Mouse (Mus musculus): ENCODE measurements around the gene Itm2b. TPM values are rescaled to one million over a fixed set of nuclear protein-coding genes. Genes with fewer than 3 reads are reported as not detected.

Gene Itm2b
- polyA plus RNA-seq, 1 experiment from 2014 or later, result 698 TPM

DNA sequence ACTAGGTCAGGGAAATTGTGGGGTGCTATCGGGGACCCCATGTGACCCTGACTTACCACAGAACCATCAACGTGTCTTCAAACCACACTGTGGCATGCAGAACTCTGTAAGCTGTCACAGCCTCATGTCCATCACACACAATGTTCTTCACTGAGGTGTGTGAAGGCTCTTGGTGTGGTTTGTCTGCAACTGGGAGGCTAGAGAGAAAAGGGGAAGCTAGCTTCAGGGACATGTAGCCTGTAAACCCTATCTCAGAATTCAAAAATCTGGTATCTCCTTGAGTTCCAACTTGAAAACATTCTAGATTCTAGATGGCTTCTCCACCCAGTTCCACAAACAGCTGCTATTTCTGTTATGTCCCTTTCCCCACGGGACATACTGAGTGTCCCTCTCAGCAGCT is 45.5 kb downstream of the Itm2b start:
- H3K36me3 ChIP-seq (ENCODE audit: control insufficient read depth, insufficient read depth, low read length), result no peaks in the 10 kb centered on the region
- no peak overlapping the region for H3K27ac ChIP-seq (ENCODE audit: low read length)
- no peak overlapping the region for H3K4me3 ChIP-seq (ENCODE audit: low read depth, low read length)
- H3K9me3 ChIP-seq (replicated peaks; ENCODE audit: control insufficient read depth, low read length, poor library complexity, severe bottlenecking), result no peaks in the 10 kb centered on the region
- 86% methylated on average over 3 of the region's 3 CpGs for WGBS
- no peak overlapping the region for H3K4me2 ChIP-seq (ENCODE audit: low read length)
- H3K9ac ChIP-seq (ENCODE audit: low read depth, low read length), result no peak overlapping the region
- no peak for ATAC-seq
- H3K27me3 ChIP-seq (ENCODE audit: control insufficient read depth, insufficient read depth, low read depth, low read length), result no peaks in the 10 kb centered on the region
- no peaks in the 10 kb centered on the region for H3K4me1 ChIP-seq (ENCODE audit: control insufficient read depth, insufficient read depth, low read length)

DNA sequence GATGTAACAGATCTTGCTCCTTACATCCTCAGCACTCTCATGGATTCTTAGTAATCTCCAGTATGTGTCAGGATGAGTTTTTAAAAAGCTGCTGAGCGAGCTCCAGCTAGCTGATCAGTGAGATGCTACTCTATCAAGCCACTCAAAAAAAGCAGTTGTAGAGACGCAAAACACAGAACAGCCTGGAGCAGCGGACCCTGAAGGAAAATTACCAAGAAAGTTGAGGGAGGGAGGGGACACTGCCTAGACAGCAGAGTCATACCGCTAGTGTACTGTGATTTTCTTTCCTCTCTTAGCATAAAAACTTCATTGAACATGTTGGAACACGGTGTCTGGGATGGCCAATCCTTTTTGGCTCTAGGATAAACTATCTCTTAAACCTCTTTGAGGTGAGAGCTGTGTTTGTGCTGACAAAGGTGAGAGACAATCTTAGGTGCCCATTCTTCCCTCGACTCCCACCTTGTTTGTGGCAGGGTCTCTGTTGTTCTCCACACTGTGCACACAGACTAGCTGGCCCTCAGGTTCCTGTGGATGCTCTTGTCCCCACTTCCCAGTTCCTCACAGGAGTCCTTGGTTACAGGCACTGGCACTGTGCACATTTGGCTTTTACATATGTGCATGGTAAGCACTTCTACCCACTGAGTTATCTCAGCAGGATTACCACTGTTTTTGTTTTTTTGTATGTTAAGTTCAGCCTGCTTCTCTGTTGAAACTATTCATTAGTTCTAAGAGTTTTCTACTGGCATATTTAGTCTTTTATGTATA is 48.6 kb downstream of the Itm2b start:
- Histone ChIP-seq H3K27me3 (ENCODE audit: control insufficient read depth, insufficient read depth, low read depth, low read length) (no peaks in the 10 kb centered on the region), H3K4me3 (ENCODE audit: low read depth, low read length) (no peak overlapping the region), H3K9me3 (replicated peaks; ENCODE audit: control insufficient read depth, low read length, poor library complexity, severe bottlenecking) (no peaks in the 10 kb centered on the region), H3K27ac (ENCODE audit: low read length) (no peak overlapping the region), H3K9ac (ENCODE audit: low read depth, low read length) (no peak overlapping the region), H3K4me1 (ENCODE audit: control insufficient read depth, insufficient read depth, low read length) (no peaks in the 10 kb centered on the region), H3K36me3 (ENCODE audit: control insufficient read depth, insufficient read depth, low read length) (no peaks in the 10 kb centered on the region), H3K4me2 (ENCODE audit: low read length) (no peak overlapping the region)
- no peak for ATAC-seq
- WGBS, result 80% methylated on average over 6 of the region's 6 CpGs

DNA sequence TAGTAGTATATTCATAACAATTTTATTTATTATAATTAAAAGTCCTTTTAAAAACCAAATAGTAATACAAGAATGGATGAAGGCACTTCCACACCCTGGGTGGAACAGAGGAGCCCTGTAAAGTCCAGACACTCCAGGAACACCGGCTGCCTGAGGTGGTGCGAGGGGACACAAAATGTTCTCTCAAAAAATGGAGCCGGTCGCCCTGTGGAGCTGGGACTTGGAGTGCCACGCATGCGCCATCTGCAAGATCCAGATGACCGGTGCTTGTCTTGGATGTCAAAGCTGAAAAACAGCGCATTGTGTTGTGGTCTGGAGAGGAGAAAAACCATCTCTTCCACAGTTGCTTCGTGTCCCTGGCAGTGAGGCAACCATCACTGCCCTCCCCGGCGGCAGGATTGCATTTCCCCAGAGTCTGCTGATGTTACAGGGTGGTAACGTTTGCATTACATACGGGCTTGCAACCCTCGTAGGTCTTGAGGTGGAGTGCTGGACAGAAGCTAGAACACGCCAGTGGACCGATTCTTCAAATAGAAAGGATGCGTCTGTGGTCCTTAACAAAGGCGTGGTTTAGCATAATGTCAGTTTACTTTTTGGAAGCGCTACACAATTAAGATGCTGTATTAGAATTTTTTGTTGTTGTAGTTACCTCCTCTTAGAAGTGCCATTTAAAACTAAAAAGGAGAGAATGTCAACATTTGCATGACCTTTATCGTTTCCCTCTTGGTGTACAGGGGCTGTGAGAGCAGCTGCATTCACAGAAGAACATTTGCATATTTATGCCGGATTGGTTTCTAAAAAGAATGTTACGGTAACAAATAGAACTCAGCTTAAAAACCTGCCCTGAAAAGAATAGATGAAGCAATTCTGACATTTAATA is 49.9 kb downstream of the Itm2b start:
- Histone ChIP-seq H3K4me1 (ENCODE audit: control insufficient read depth, insufficient read depth, low read length) (no peaks in the 10 kb centered on the region), H3K4me2 (ENCODE audit: low read length) (peak overlapping the region; percentile 12; the same call in 1 of the 2 replicates), H3K4me3 (ENCODE audit: low read depth, low read length) (no peak overlapping the region), H3K9me3 (replicated peaks; ENCODE audit: control insufficient read depth, low read length, poor library complexity, severe bottlenecking) (no peaks in the 10 kb centered on the region), H3K36me3 (ENCODE audit: control insufficient read depth, insufficient read depth, low read length) (no peaks in the 10 kb centered on the region), H3K27ac (ENCODE audit: low read length) (no peak overlapping the region), H3K9ac (ENCODE audit: low read depth, low read length) (no peak overlapping the region), H3K27me3 (ENCODE audit: control insufficient read depth, insufficient read depth, low read depth, low read length) (no peaks in the 10 kb centered on the region)
- ATAC-seq, result no peak
- 54% methylated on average over 22 of the region's 22 CpGs for WGBS

DNA sequence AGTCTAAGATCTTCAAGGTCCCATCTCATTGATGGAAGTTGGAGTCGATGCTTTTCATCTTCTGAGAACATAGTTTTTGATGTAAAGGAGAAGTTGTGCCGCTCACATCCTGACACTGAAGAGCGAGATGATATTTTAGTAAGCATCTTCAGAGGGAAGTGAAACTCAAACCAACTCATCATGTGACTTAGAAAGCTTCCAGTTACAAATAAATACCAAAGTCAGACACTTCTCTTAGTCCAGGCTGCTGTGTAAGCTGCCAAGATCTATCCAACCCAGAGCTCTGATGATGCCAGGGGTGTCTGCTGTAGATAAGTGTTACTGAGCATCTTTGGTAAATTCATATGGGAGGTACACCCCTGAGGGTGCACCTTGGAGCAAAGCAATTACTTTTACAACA is 51.2 kb downstream of the Itm2b start:
- no peak overlapping the region for H3K9ac ChIP-seq (ENCODE audit: low read depth, low read length)
- H3K9me3 ChIP-seq (replicated peaks; ENCODE audit: control insufficient read depth, low read length, poor library complexity, severe bottlenecking), result no peaks in the 10 kb centered on the region
- H3K4me1 ChIP-seq (ENCODE audit: control insufficient read depth, insufficient read depth, low read length), result no peaks in the 10 kb centered on the region
- ATAC-seq, result no peak
- H3K27ac ChIP-seq (ENCODE audit: low read length), result no peak overlapping the region
- H3K36me3 ChIP-seq (ENCODE audit: control insufficient read depth, insufficient read depth, low read length), result no peaks in the 10 kb centered on the region
- H3K4me3 ChIP-seq (ENCODE audit: low read depth, low read length), result no peak overlapping the region
- no peaks in the 10 kb centered on the region for H3K27me3 ChIP-seq (ENCODE audit: control insufficient read depth, insufficient read depth, low read depth, low read length)
- 92% methylated on average over 3 of the region's 3 CpGs for WGBS
- no peak overlapping the region for H3K4me2 ChIP-seq (ENCODE audit: low read length)

DNA sequence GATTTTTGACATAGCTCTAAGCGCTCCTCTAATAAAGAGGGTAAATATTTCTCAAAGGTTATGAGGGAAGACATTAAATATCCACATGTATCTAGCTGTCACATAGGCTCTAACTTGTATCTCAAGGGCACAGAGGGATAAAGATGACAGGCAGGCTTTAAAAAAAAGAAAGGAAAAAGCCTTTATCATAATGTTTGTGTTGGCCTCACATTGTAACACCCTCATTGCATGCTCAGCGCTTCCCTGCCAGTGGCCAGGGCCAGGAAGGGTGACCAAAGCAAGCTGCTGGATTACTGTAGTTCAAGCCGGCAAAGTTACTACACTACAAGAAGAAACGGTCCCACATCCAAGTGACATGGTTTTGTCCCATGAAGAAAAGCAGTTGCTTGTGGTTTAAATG is 53.7 kb downstream of the Itm2b start:
- H3K9ac ChIP-seq (ENCODE audit: low read depth, low read length), result no peak overlapping the region
- H3K9me3 ChIP-seq (replicated peaks; ENCODE audit: control insufficient read depth, low read length, poor library complexity, severe bottlenecking), result no peaks in the 10 kb centered on the region
- H3K27me3 ChIP-seq (ENCODE audit: control insufficient read depth, insufficient read depth, low read depth, low read length), result no peaks in the 10 kb centered on the region
- 90% methylated on average over 4 of the region's 4 CpGs for WGBS
- no peak overlapping the region for H3K4me3 ChIP-seq (ENCODE audit: low read depth, low read length)
- H3K27ac ChIP-seq (ENCODE audit: low read length), result no peak overlapping the region
- H3K4me1 ChIP-seq (ENCODE audit: control insufficient read depth, insufficient read depth, low read length), result peaks cover 7% of the 10 kb centered on the region; the same call in 1 of the 2 replicates
- H3K4me2 ChIP-seq (ENCODE audit: low read length), result no peak overlapping the region
- no peaks in the 10 kb centered on the region for H3K36me3 ChIP-seq (ENCODE audit: control insufficient read depth, insufficient read depth, low read length)
- ATAC-seq, result no peak

DNA sequence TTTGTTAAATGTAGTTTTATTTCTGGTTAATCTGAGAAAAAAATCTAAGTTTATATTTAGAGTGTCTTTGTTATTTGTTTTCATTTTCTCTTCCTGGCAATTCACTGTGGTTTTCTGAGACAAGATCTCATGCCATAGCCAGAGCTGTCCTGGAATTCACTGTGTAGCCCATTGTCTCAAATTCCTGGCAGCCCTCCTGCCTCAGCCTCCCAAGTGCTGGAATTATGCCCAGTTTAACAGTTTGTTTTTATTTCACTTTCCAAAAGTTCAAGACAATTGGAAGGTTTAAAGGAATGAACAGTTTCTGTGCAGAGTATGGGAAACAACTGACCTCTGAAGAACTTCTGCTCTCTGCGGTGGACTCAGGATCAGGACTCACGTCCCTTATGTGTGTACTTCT is 55.2 kb downstream of the Itm2b start:
- 88% methylated on average over 2 of the region's 2 CpGs for WGBS
- no peak overlapping the region for H3K4me3 ChIP-seq (ENCODE audit: low read depth, low read length)

DNA sequence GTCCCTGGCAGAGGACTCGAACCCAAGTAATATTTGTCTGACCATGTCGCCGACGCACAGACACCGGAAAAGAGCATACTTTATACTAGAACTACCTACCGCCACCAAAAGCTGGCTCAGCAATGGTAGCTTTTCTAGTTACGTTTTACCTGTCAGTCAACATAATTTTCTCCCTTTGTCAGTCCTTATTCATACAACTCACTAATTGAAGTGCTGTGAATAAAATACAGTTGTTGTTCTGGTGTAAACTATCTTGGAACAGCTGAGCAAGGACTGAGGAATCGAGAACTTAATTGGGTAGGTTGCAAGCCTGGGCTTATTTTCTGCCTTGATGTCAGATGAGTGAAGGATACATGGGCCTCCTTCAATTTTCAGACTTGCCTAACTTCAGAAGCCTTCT is 58.6 kb downstream of the Itm2b start:
- H3K27me3 ChIP-seq (ENCODE audit: control insufficient read depth, insufficient read depth, low read depth, low read length), result no peaks in the 10 kb centered on the region
- H3K36me3 ChIP-seq (ENCODE audit: control insufficient read depth, insufficient read depth, low read length), result no peaks in the 10 kb centered on the region
- H3K27ac ChIP-seq (ENCODE audit: low read length), result peak overlapping the region; percentile 93
- peak overlapping the region; percentile 94 for H3K4me3 ChIP-seq (ENCODE audit: low read depth, low read length)
- peak overlapping the region; percentile 58 for H3K4me2 ChIP-seq (ENCODE audit: low read length)
- peaks cover 19% of the 10 kb centered on the region for H3K4me1 ChIP-seq (ENCODE audit: control insufficient read depth, insufficient read depth, low read length)
- no peaks in the 10 kb centered on the region for H3K9me3 ChIP-seq (replicated peaks; ENCODE audit: control insufficient read depth, low read length, poor library complexity, severe bottlenecking)
- peak overlapping the region; percentile 93 for H3K9ac ChIP-seq (ENCODE audit: low read depth, low read length)
- WGBS, result 6% methylated on average over 8 of the region's 8 CpGs
- peak; percentile 19; the same call in 1 of the 2 replicates for ATAC-seq

More for the DNA sequence above, 55.2 kb downstream of the Itm2b start:
- Histone ChIP-seq H3K27ac (ENCODE audit: low read length) (no peak overlapping the region), H3K9me3 (replicated peaks; ENCODE audit: control insufficient read depth, low read length, poor library complexity, severe bottlenecking) (no peaks in the 10 kb centered on the region), H3K4me2 (ENCODE audit: low read length) (no peak overlapping the region), H3K9ac (ENCODE audit: low read depth, low read length) (no peak overlapping the region), H3K27me3 (ENCODE audit: control insufficient read depth, insufficient read depth, low read depth, low read length) (no peaks in the 10 kb centered on the region), H3K4me1 (ENCODE audit: control insufficient read depth, insufficient read depth, low read length) (peaks cover 7% of the 10 kb centered on the region; the same call in 1 of the 2 replicates), H3K36me3 (ENCODE audit: control insufficient read depth, insufficient read depth, low read length) (no peaks in the 10 kb centered on the region)
- no peak for ATAC-seq

DNA sequence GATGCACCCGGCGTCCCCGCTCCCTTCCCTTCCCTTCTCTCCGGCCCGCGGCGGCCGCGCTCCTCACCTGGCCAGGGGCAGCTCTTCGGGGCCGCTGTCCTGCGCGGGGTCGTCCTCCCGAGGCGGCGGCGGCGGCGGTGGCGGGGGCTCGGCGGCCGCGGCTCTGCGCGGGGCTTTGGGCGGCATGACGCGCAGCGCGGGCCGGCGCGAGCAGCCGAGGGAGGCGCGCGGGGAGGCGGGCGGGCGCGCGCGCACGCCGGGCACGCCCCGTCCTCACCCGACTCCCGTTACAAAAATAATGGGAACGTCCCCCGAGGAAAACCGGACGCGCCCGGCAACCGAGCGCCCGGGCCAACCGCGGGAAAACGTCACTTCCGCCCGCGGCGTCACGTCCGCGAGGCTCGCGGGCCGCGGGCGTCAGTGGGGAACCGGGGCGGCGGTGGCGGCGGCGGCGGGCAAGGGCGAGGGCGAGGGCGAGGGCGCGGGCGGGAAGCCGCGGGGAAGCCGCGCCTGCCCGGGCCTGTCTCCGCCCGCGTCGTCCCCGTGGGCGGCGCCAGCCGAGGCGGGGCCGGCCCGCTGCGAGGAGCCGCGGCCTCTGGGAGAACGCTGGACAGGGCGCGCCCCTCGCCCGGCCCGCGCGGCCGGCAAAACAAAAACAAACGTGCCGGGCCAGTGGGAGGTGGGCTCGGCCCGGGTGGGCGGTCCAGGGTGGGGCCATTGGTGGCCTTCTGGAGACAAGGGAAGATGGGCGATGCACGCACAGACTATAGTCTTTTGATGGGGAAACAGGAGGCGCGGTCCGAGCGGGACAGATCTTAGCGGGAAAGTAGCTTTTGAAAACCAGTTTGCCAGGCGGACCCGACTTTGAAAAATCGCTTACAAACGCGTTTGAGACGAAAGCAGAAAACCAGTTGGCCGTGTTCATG is 59.4 kb downstream of the Itm2b start, which contains the start of gene Rb1:
Gene Rb1 (minus strand): TSS at position 367 of the 926 bp plus-strand sequence.
- peak within 1 kb of the TSS; percentile 93 for H3K27ac ChIP-seq (ENCODE audit: low read length)
- 1% methylated on average over 92 of the region's 135 CpGs for WGBS
- peak; percentile 87 for ATAC-seq

More for the DNA sequence above, 59.4 kb downstream of the Itm2b start, which contains the start of gene Rb1:
- H3K4me2 ChIP-seq (ENCODE audit: low read length), result peak within 1 kb of the TSS; percentile 83
- peaks cover 19% of the 10 kb centered on the region for H3K4me1 ChIP-seq (ENCODE audit: control insufficient read depth, insufficient read depth, low read length)
- no peaks in the 10 kb centered on the region for H3K27me3 ChIP-seq (ENCODE audit: control insufficient read depth, insufficient read depth, low read depth, low read length)
- H3K4me3 ChIP-seq (ENCODE audit: low read depth, low read length), result peak within 1 kb of the TSS; percentile 94
- H3K9me3 ChIP-seq (replicated peaks; ENCODE audit: control insufficient read depth, low read length, poor library complexity, severe bottlenecking), result no peaks in the 10 kb centered on the region
- H3K36me3 ChIP-seq (ENCODE audit: control insufficient read depth, insufficient read depth, low read length), result 0 out of 2 replicates have a peak, but pooled peaks cover 1% of the 10 kb centered on the region
- H3K9ac ChIP-seq (ENCODE audit: low read depth, low read length), result peak within 1 kb of the TSS; percentile 93
